Mouse (Mus musculus): ENCODE data around the gene Gm12355. TPM values are rescaled to one million over a fixed set of nuclear protein-coding genes. Genes with fewer than 3 reads are reported as not detected.
"Not testable (repeated sequence)": the region's sequence is repeated elsewhere in the genome, so short reads cannot be mapped to it uniquely, and the experiment has no call there.

Gene Gm12355
- polyA plus RNA-seq, 1 experiment from 2014 or later, result 1.5 TPM

- ATAC-seq (ENCODE audit: insufficient read depth, low FRiP score, low TSS enrichment); H3K4me3 ChIP-seq (ENCODE audit: low read depth, low read length); H3K36me3 ChIP-seq (ENCODE audit: control insufficient read depth, insufficient read depth, low read length); H3K9ac ChIP-seq (ENCODE audit: low read length); H3K9me3 ChIP-seq (ENCODE audit: control insufficient read depth, low read length); H3K4me2 ChIP-seq (ENCODE audit: low read depth); DNase-seq (ENCODE audit: low spot score); H3K27ac ChIP-seq (ENCODE audit: low read depth, low read length); H3K27me3 ChIP-seq (ENCODE audit: control insufficient read depth, insufficient read depth, low read length); H3K4me1 ChIP-seq (ENCODE audit: control insufficient read depth, insufficient read depth, low read length): not testable (repeated sequence)
- 81% methylated on average over 6 of the region's 6 CpGs for WGBS
Measured at GRCm38 (mm10) chr11:98623981-98624380, 1.5 kb downstream of the Gm12355 start.

GRCm38 (mm10) chr11:98620791-98621190 lies 4.7 kb downstream of the Gm12355 start:
- H3K36me3 ChIP-seq (ENCODE audit: control insufficient read depth, insufficient read depth, low read length), result no peaks in the 10 kb centered on the region
- H3K27ac ChIP-seq (ENCODE audit: low read depth, low read length), result no peak overlapping the region
- ATAC-seq (ENCODE audit: insufficient read depth, low FRiP score, low TSS enrichment) (no peak), DNase-seq (ENCODE audit: low spot score) (no peak)
- WGBS, result 93% methylated on average over 13 of the region's 13 CpGs
- no peaks in the 10 kb centered on the region for H3K4me1 ChIP-seq (ENCODE audit: control insufficient read depth, insufficient read depth, low read length)
- no peak overlapping the region for H3K9ac ChIP-seq (ENCODE audit: low read length)
- H3K4me3 ChIP-seq (ENCODE audit: low read depth, low read length), result no peak overlapping the region
- no peaks in the 10 kb centered on the region for H3K27me3 ChIP-seq (ENCODE audit: control insufficient read depth, insufficient read depth, low read length)
- no peak overlapping the region for H3K4me2 ChIP-seq (ENCODE audit: low read depth)
- H3K9me3 ChIP-seq (ENCODE audit: control insufficient read depth, low read length), result no peaks in the 10 kb centered on the region

- DNase-seq (ENCODE audit: low spot score), result no peak
- H3K9ac ChIP-seq (ENCODE audit: low read length), result no peak overlapping the region
Measured at GRCm38 (mm10) chr11:98606763-98607162, 18.7 kb downstream of the Gm12355 start.

GRCm38 (mm10) chr11:98604911-98605310 lies 20.6 kb downstream of the Gm12355 start:
- WGBS, result 69% methylated on average over 6 of the region's 6 CpGs
- H3K27me3 ChIP-seq (ENCODE audit: control insufficient read depth, insufficient read depth, low read length); H3K4me1 ChIP-seq (ENCODE audit: control insufficient read depth, insufficient read depth, low read length); H3K27ac ChIP-seq (ENCODE audit: low read depth, low read length); H3K9ac ChIP-seq (ENCODE audit: low read length); H3K9me3 ChIP-seq (ENCODE audit: control insufficient read depth, low read length); ATAC-seq (ENCODE audit: insufficient read depth, low FRiP score, low TSS enrichment); H3K4me2 ChIP-seq (ENCODE audit: low read depth); H3K36me3 ChIP-seq (ENCODE audit: control insufficient read depth, insufficient read depth, low read length); DNase-seq (ENCODE audit: low spot score); H3K4me3 ChIP-seq (ENCODE audit: low read depth, low read length): not testable (repeated sequence)

More at GRCm38 (mm10) chr11:98606763-98607162, 18.7 kb downstream of the Gm12355 start:
- H3K4me2 ChIP-seq (ENCODE audit: low read depth), result no peak overlapping the region
- 8% methylated on average over 3 of the region's 3 CpGs for WGBS
- H3K27ac ChIP-seq (ENCODE audit: low read depth, low read length), result no peak overlapping the region
- no peak overlapping the region for H3K4me3 ChIP-seq (ENCODE audit: low read depth, low read length)
- H3K9me3 ChIP-seq (ENCODE audit: control insufficient read depth, low read length), result no peaks in the 10 kb centered on the region
- peaks cover 2% of the 10 kb centered on the region; the same call in 1 of the 2 replicates for H3K4me1 ChIP-seq (ENCODE audit: control insufficient read depth, insufficient read depth, low read length)
- H3K36me3 ChIP-seq (ENCODE audit: control insufficient read depth, insufficient read depth, low read length), result no peaks in the 10 kb centered on the region
- H3K27me3 ChIP-seq (ENCODE audit: control insufficient read depth, insufficient read depth, low read length), result no peaks in the 10 kb centered on the region
- no peak for ATAC-seq (ENCODE audit: insufficient read depth, low FRiP score, low TSS enrichment)

GRCm38 (mm10) chr11:98603953-98604352 lies 21.5 kb downstream of the Gm12355 start:
- ATAC-seq (ENCODE audit: insufficient read depth, low FRiP score, low TSS enrichment) (no peak), DNase-seq (ENCODE audit: low spot score) (no peak)
- no peak overlapping the region for H3K27ac ChIP-seq (ENCODE audit: low read depth, low read length)
- WGBS, result 87% methylated on average over 2 of the region's 2 CpGs
- no peak overlapping the region for H3K4me3 ChIP-seq (ENCODE audit: low read depth, low read length)
- H3K36me3 ChIP-seq (ENCODE audit: control insufficient read depth, insufficient read depth, low read length), result no peaks in the 10 kb centered on the region
- H3K27me3 ChIP-seq (ENCODE audit: control insufficient read depth, insufficient read depth, low read length), result peaks cover 3% of the 10 kb centered on the region; the same call in 1 of the 2 replicates
- H3K9me3 ChIP-seq (ENCODE audit: control insufficient read depth, low read length), result no peaks in the 10 kb centered on the region
- H3K4me2 ChIP-seq (ENCODE audit: low read depth), result no peak overlapping the region
- H3K4me1 ChIP-seq (ENCODE audit: control insufficient read depth, insufficient read depth, low read length), result peaks cover 2% of the 10 kb centered on the region; the same call in 1 of the 2 replicates
- no peak overlapping the region for H3K9ac ChIP-seq (ENCODE audit: low read length)

GRCm38 (mm10) chr11:98602090-98602690 lies 23.3 kb downstream of the Gm12355 start:
- peaks cover 7% of the 10 kb centered on the region; the same call in 1 of the 2 replicates for H3K27me3 ChIP-seq (ENCODE audit: control insufficient read depth, insufficient read depth, low read length)
- DNase-seq (ENCODE audit: low spot score), result peak; percentile 60
- peak overlapping the region; percentile 24 for H3K4me3 ChIP-seq (ENCODE audit: low read depth, low read length)
- 1% methylated on average over 20 of the region's 20 CpGs for WGBS
- peak overlapping the region; percentile 35 for H3K9ac ChIP-seq (ENCODE audit: low read length)
- peaks cover 2% of the 10 kb centered on the region; the same call in 1 of the 2 replicates for H3K4me1 ChIP-seq (ENCODE audit: control insufficient read depth, insufficient read depth, low read length)
- no peak overlapping the region for H3K27ac ChIP-seq (ENCODE audit: low read depth, low read length)
- no peaks in the 10 kb centered on the region for H3K36me3 ChIP-seq (ENCODE audit: control insufficient read depth, insufficient read depth, low read length)
- H3K9me3 ChIP-seq (ENCODE audit: control insufficient read depth, low read length), result no peaks in the 10 kb centered on the region
- peak overlapping the region; percentile 48 for H3K4me2 ChIP-seq (ENCODE audit: low read depth)
- no peak for ATAC-seq (ENCODE audit: insufficient read depth, low FRiP score, low TSS enrichment)

- Histone ChIP-seq H3K36me3 (ENCODE audit: control insufficient read depth, insufficient read depth, low read length) (no peaks in the 10 kb centered on the region), H3K27ac (ENCODE audit: low read depth, low read length) (no peak overlapping the region), H3K9ac (ENCODE audit: low read length) (no peak overlapping the region), H3K4me2 (ENCODE audit: low read depth) (no peak overlapping the region), H3K4me1 (ENCODE audit: control insufficient read depth, insufficient read depth, low read length) (peaks cover 2% of the 10 kb centered on the region; the same call in 1 of the 2 replicates), H3K4me3 (ENCODE audit: low read depth, low read length) (no peak overlapping the region), H3K9me3 (ENCODE audit: control insufficient read depth, low read length) (no peaks in the 10 kb centered on the region), H3K27me3 (ENCODE audit: control insufficient read depth, insufficient read depth, low read length) (peaks cover 7% of the 10 kb centered on the region; the same call in 1 of the 2 replicates)
- ATAC-seq (ENCODE audit: insufficient read depth, low FRiP score, low TSS enrichment), result no peak
- WGBS, result 44% methylated on average over 18 of the region's 18 CpGs
- no peak for DNase-seq (ENCODE audit: low spot score)
Measured at GRCm38 (mm10) chr11:98599291-98599690, 26.2 kb downstream of the Gm12355 start.

- Histone ChIP-seq H3K9ac (ENCODE audit: low read length) (no peak overlapping the region), H3K36me3 (ENCODE audit: control insufficient read depth, insufficient read depth, low read length) (no peaks in the 10 kb centered on the region), H3K9me3 (ENCODE audit: control insufficient read depth, low read length) (no peaks in the 10 kb centered on the region), H3K4me1 (ENCODE audit: control insufficient read depth, insufficient read depth, low read length) (peaks cover 2% of the 10 kb centered on the region; the same call in 1 of the 2 replicates), H3K27ac (ENCODE audit: low read depth, low read length) (no peak overlapping the region), H3K4me3 (ENCODE audit: low read depth, low read length) (no peak overlapping the region), H3K27me3 (ENCODE audit: control insufficient read depth, insufficient read depth, low read length) (peaks cover 7% of the 10 kb centered on the region; the same call in 1 of the 2 replicates), H3K4me2 (ENCODE audit: low read depth) (no peak overlapping the region)
- ATAC-seq (ENCODE audit: insufficient read depth, low FRiP score, low TSS enrichment) (no peak), DNase-seq (ENCODE audit: low spot score) (no peak)
- WGBS, result 68% methylated on average over 18 of the region's 18 CpGs
Measured at GRCm38 (mm10) chr11:98598851-98599290, 26.6 kb downstream of the Gm12355 start.

- H3K36me3 ChIP-seq (ENCODE audit: control insufficient read depth, insufficient read depth, low read length), result no peaks in the 10 kb centered on the region
- H3K9me3 ChIP-seq (ENCODE audit: control insufficient read depth, low read length), result no peaks in the 10 kb centered on the region
- no peak within 1 kb of the TSS for H3K4me2 ChIP-seq (ENCODE audit: low read depth)
- H3K27ac ChIP-seq (ENCODE audit: low read depth, low read length), result no peak within 1 kb of the TSS
- 84% methylated on average over 8 of the region's 8 CpGs for WGBS
- ATAC-seq (ENCODE audit: insufficient read depth, low FRiP score, low TSS enrichment), result no peak
- H3K9ac ChIP-seq (ENCODE audit: low read length), result no peak within 1 kb of the TSS
- DNase-seq (ENCODE audit: low spot score), result no peak
- peaks cover 7% of the 10 kb centered on the region; the same call in 1 of the 2 replicates for H3K27me3 ChIP-seq (ENCODE audit: control insufficient read depth, insufficient read depth, low read length)
- no peak within 1 kb of the TSS for H3K4me3 ChIP-seq (ENCODE audit: low read depth, low read length)
- peaks cover 2% of the 10 kb centered on the region; the same call in 1 of the 2 replicates for H3K4me1 ChIP-seq (ENCODE audit: control insufficient read depth, insufficient read depth, low read length)
Measured at GRCm38 (mm10) chr11:98597991-98598390, 27.5 kb downstream of the Gm12355 start, which contains the start of gene Lrrc3c. Gene Lrrc3c, plus strand, starts transcription at chr11:98598291.

Data from neural tube, embryonic 11.5 days (tissue).